Mouse (Mus musculus) G1E (cell line): ENCODE results near the gene Lrrc47.

ENCODE experiments used
- CTCF ChIP-seq: IDR thresholded peaks from 2 replicates; pipeline ENCODE4 v1.5.1; 2012; ENCODE audit warnings: low read depth, low read length, inconsistent platforms, mixed read lengths
- TAL1 ChIP-seq: conservative IDR thresholded peaks from 2 replicates; pipeline ENCODE4 v1.6.1; 2012; ENCODE audit warnings: low read depth, low read length, inconsistent platforms, mixed read lengths

- TF ChIP-seq CTCF (no peak), TAL1 (no peak)
Measured at GRCm38 (mm10) chr4:153975292-153975662, 36.3 kb upstream of the Lrrc47 start.
